Mouse (Mus musculus) limb, embryonic 11.5 days (tissue): ENCODE results near the gene Tlcd2. TPM values are rescaled to one million over a fixed set of nuclear protein-coding genes. Genes with fewer than 3 reads are reported as not detected.

Source experiments
- ATAC-seq: fragments of 200-750 bp; cut with Nextera tagmentation; 2 replicates; pipeline ENCODE4 v1.8.0; 2017; ENCODE audit warnings: low read depth; ENCODE audit not compliant: insufficient number of reproducible peaks, low FRiP score, low TSS enrichment
- DNase-seq: peaks from one replicate; pipeline ENCODE4 v3.0.0-alpha.2; 2015; ENCODE audit warnings: low spot score
- H3K27ac ChIP-seq: fragments of 300-500 bp; sonication (generic); replicated peaks from 2 replicates; pipeline ENCODE4 v1.5.1; 2014; ENCODE audit warnings: low read depth, mild to moderate bottlenecking, low read length
- H3K27me3 ChIP-seq: fragments of 300-500 bp; sonication (generic); 2 replicates; pipeline ENCODE4 v1.6.1; 2014; ENCODE audit warnings: mild to moderate bottlenecking, low read length, mixed read lengths; ENCODE audit not compliant: control insufficient read depth, insufficient read depth
- H3K36me3 ChIP-seq: fragments of 300-500 bp; sonication (generic); 2 replicates; pipeline ENCODE4 v1.6.1; 2014; ENCODE audit warnings: mild to moderate bottlenecking, low read length, moderate library complexity, mixed read lengths; ENCODE audit not compliant: control insufficient read depth, insufficient read depth
- H3K4me1 ChIP-seq: fragments of 300-500 bp; sonication (generic); 2 replicates; pipeline ENCODE4 v1.6.1; 2014; ENCODE audit warnings: low read length, mixed read lengths; ENCODE audit not compliant: control insufficient read depth, insufficient read depth
- H3K4me2 ChIP-seq: fragments of 300-500 bp; sonication (generic); 2 replicates; pipeline ENCODE4 v1.6.1; 2014; ENCODE audit warnings: low read depth, mild to moderate bottlenecking, moderate library complexity; ENCODE audit not compliant: severe bottlenecking
- H3K4me3 ChIP-seq: fragments of 300-500 bp; sonication (generic); 2 replicates; pipeline ENCODE4 v1.5.1; 2014; ENCODE audit warnings: low read depth, low read length
- H3K9ac ChIP-seq: fragments of 300-500 bp; sonication (generic); 2 replicates; pipeline ENCODE4 v1.6.1; 2014; ENCODE audit warnings: mild to moderate bottlenecking, low read length
- H3K9me3 ChIP-seq: fragments of 300-500 bp; sonication (generic); 2 replicates; pipeline ENCODE4 v1.6.1; 2016; ENCODE audit warnings: low read length; ENCODE audit not compliant: control insufficient read depth
- WGBS: fragments of 180-500 bp; shearing (Covaris S2); extraction: QIAGEN DNeasy Blood & Tissue Kit; methylation state at CpG from one replicate; pipeline ENCODE4 v1.1.7; 2014; 5-methylcytosine and 5-hydroxymethylcytosine counted together
- polyA plus RNA-seq: library from polyadenylated mRNA; unstranded; fragments of >200 nt; fragmentation: Nextera tagmentation; extraction: Ambion mirVana; gene quantifications from 2 replicates; pipeline ENCODE4 v1.2.1, GENCODE M21; 2014

The Tlcd2 gene
- polyA plus RNA-seq, 1 experiment from 2014 or later, result 10.4 TPM

DNA sequence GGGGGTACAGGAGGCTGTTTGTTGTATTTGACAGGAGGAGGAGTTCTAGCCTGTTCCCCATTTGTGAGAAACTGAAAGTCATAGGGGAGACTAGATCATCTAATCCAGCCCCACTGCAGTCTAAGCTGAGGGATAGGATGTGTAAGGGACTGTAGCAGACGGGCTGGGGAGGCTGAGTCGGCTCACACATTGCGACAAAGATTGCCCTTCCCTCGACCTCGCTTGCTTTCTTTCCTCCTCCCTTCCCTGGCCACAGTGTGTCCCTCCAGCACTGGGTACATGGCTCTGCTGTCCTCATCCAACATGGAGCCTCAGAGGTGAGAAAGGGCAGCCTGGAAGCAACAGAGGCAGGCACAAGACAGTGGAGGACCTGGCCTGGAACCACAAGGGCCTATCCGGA, 3.5 kb downstream of the Tlcd2 start:
- DNase-seq (no peak), ATAC-seq (no peak)
- Histone ChIP-seq H3K9me3 (no peaks in the 10 kb centered on the region), H3K9ac (no peak overlapping the region), H3K4me1 (peaks cover 24% of the 10 kb centered on the region), H3K4me2 (no peak overlapping the region), H3K36me3 (peaks cover 3% of the 10 kb centered on the region; the same call in 1 of the 2 replicates), H3K27ac (no peak overlapping the region), H3K4me3 (no peak overlapping the region), H3K27me3 (no peaks in the 10 kb centered on the region)
- 88% methylated on average over 6 of the region's 6 CpGs for WGBS

- ATAC-seq (no peak), DNase-seq (peak; percentile 38)
- peaks cover 19% of the 10 kb centered on the region for H3K4me1 ChIP-seq
- H3K36me3 ChIP-seq, result peaks cover 3% of the 10 kb centered on the region; the same call in 1 of the 2 replicates
- H3K4me2 ChIP-seq, result no peak overlapping the region
- no peaks in the 10 kb centered on the region for H3K9me3 ChIP-seq
- H3K9ac ChIP-seq, result no peak overlapping the region
- H3K27ac ChIP-seq, result no peak overlapping the region
- no peak overlapping the region for H3K4me3 ChIP-seq
- 97% methylated on average over 4 of the region's 4 CpGs for WGBS
- H3K27me3 ChIP-seq, result no peaks in the 10 kb centered on the region
Observed at GRCm38 (mm10) chr11:75466731-75467505, 5.4 kb downstream of the Tlcd2 start.

DNA sequence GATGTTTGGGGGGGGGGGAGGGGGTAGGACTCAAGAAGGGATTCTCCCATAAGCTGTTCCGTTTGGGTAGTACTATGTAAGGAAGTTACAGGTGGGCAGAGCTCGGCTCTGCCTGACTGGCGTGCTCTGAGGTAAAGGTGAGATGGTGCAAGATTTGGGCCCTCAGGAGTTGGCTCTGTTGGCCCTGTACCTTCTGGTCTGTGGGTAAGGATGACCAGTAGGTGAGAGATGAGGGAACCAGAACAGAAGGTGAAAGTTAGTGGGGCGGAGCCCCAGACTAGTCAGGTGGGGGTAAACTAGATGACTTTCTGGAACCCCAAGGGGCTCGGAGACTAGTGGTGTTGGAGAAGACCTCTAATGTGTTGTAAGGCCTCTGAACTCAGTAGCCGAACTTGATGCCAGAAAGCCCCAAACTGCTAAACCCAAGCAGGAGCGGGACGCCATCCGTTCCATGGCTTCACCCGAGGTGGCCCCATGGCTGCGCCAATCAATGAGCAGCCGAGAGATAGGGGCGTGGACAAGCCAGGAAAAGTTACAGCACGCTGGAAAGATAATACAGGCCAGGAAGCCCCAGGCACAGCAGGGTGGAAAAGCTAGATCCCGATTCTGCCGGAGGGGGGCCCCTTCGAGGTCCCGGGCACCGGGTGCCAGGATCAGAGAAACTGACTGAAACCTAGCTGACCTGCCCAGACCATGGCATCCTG, 6.1 kb downstream of the Tlcd2 start:
- Histone ChIP-seq H3K9me3 (no peaks in the 10 kb centered on the region), H3K27me3 (no peaks in the 10 kb centered on the region), H3K4me1 (peaks cover 11% of the 10 kb centered on the region), H3K27ac (no peak overlapping the region; the same call in 1 of the 2 replicates), H3K4me3 (peak overlapping the region; percentile 36), H3K4me2 (peak overlapping the region; percentile 62), H3K36me3 (peaks cover 3% of the 10 kb centered on the region; the same call in 1 of the 2 replicates), H3K9ac (peak overlapping the region; percentile 61)
- ATAC-seq (no peak), DNase-seq (peak; percentile 60)
- 16% methylated on average over 19 of the region's 19 CpGs for WGBS

DNA sequence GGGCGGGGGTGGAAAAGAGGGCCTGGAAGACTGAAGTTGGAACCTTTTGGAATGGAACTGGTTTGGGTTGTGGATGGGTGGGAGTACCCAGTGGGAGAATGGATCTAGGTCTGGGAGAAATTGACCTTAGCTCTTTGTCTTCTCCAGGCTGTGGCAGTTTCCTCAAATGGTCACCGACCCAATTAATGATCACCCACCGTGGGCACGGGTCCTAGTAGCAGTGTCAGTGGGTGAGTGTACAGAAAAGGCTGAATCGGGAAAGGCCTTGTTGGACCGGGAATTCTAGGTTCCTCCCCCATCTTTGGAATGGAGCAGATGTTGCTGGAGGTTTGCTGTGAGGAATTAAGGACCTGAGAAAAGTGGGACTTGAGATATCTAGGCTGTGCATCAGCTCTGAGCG, 6.9 kb downstream of the Tlcd2 start:
- 68% methylated on average over 7 of the region's 7 CpGs for WGBS
- peak overlapping the region; percentile 36 for H3K4me3 ChIP-seq
- peak overlapping the region; percentile 61 for H3K9ac ChIP-seq
- no peaks in the 10 kb centered on the region for H3K27me3 ChIP-seq
- H3K4me2 ChIP-seq, result peak overlapping the region; percentile 62
- H3K36me3 ChIP-seq, result peaks cover 3% of the 10 kb centered on the region; the same call in 1 of the 2 replicates
- ATAC-seq (no peak), DNase-seq (no peak)
- H3K9me3 ChIP-seq, result no peaks in the 10 kb centered on the region
- no peak overlapping the region; the same call in 1 of the 2 replicates for H3K27ac ChIP-seq
- peaks cover 4% of the 10 kb centered on the region for H3K4me1 ChIP-seq

DNA sequence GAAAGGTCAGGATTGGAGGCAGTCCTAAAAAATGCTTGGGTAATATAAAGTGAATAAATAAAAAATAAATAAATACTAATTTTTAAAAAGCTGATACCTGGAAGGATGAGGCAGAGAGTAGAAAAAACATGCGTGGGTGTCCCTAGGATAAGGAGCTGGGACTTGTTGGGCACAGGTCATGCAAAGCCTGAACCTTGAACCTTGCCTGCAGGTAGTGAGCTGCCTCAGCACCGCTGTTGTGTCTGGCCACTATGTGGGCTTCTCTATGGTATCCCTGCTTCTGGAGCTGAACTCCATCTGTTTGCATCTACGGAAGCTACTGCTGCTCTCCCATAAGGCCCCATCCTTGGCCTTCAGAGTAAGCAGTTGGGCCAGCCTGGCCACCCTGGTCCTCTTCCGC, 7.7 kb downstream of the Tlcd2 start:
- no peak for DNase-seq
- H3K27me3 ChIP-seq, result no peaks in the 10 kb centered on the region
- WGBS, result 92% methylated on average over 4 of the region's 4 CpGs

GRCm38 (mm10) chr11:75470675-75471074, 9.2 kb downstream of the Tlcd2 start:
- Histone ChIP-seq H3K4me1 (no peaks in the 10 kb centered on the region), H3K4me2 (no peak overlapping the region), H3K9me3 (no peaks in the 10 kb centered on the region), H3K36me3 (peaks cover 3% of the 10 kb centered on the region; the same call in 1 of the 2 replicates), H3K27ac (no peak overlapping the region), H3K9ac (no peak overlapping the region), H3K27me3 (no peaks in the 10 kb centered on the region), H3K4me3 (no peak overlapping the region)
- DNase-seq (no peak), ATAC-seq (no peak)
- 87% methylated on average over 3 of the region's 3 CpGs for WGBS

More for the DNA sequence above, 7.7 kb downstream of the Tlcd2 start:
- H3K4me2 ChIP-seq, result no peak overlapping the region
- no peak for ATAC-seq
- H3K36me3 ChIP-seq, result peaks cover 3% of the 10 kb centered on the region; the same call in 1 of the 2 replicates
- H3K4me1 ChIP-seq, result no peaks in the 10 kb centered on the region
- no peaks in the 10 kb centered on the region for H3K9me3 ChIP-seq
- no peak overlapping the region for H3K4me3 ChIP-seq
- no peak overlapping the region for H3K9ac ChIP-seq
- no peak overlapping the region for H3K27ac ChIP-seq

- H3K4me3 ChIP-seq, result no peak overlapping the region
- H3K4me2 ChIP-seq, result no peak overlapping the region
- H3K27ac ChIP-seq, result no peak overlapping the region
- H3K36me3 ChIP-seq, result no peaks in the 10 kb centered on the region
- WGBS, result 87% methylated on average over 11 of the region's 11 CpGs
- no peaks in the 10 kb centered on the region for H3K27me3 ChIP-seq
- no peak for ATAC-seq
- H3K4me1 ChIP-seq, result no peaks in the 10 kb centered on the region
- no peak overlapping the region for H3K9ac ChIP-seq
- no peak for DNase-seq
- no peaks in the 10 kb centered on the region for H3K9me3 ChIP-seq
Observed at GRCm38 (mm10) chr11:75472469-75473081, 11.1 kb downstream of the Tlcd2 start.

GRCm38 (mm10) chr11:75473376-75473775, 11.9 kb downstream of the Tlcd2 start:
- Histone ChIP-seq H3K4me1 (no peaks in the 10 kb centered on the region), H3K27me3 (no peaks in the 10 kb centered on the region), H3K4me2 (no peak overlapping the region), H3K4me3 (no peak overlapping the region), H3K27ac (no peak overlapping the region), H3K9ac (no peak overlapping the region), H3K36me3 (no peaks in the 10 kb centered on the region), H3K9me3 (no peaks in the 10 kb centered on the region)
- ATAC-seq (no peak), DNase-seq (no peak)
- 60% methylated on average over 7 of the region's 7 CpGs for WGBS
